11 mouse cellular contexts compared by ENCODE assay signal in genomic region chr15:25689477-25689876, GRCm38 (mm10).
DNase-seq lines count a peak whose midpoint lies in the region; ATAC-seq and TF ChIP-seq lines count a peak whose summit lies in the region.
"Had no signal": no experiment of that assay in that cellular context is flagged by ENCODE, and none has a peak within 500 bp of the region (broad histone marks: within the 10 kb centered on the region; RNA-seq: fewer than 3 reads in every experiment).

No protein-coding gene starts in this region.

- H3K4me3 ChIP-seq in forebrain, embryonic 10.5 days, result no peak overlapping the region
- no peak overlapping the region for H3K4me3 ChIP-seq in forebrain, postnatal 0 days (ENCODE audit: low read depth, low read length)
- no peak overlapping the region for H3K4me3 ChIP-seq in hindbrain, embryonic 13.5 days
- H3K4me3 ChIP-seq in kidney, postnatal 0 days (replicated peaks; ENCODE audit: low read depth, low read length), result no peak overlapping the region
- no peak overlapping the region for H3K4me3 ChIP-seq in midbrain, embryonic 15.5 days

- intact Hi-C loops in left cerebral cortex, postnatal 4 days (cut with DNase I), result no loop called here

- no peak overlapping the region for H3K9ac ChIP-seq in forebrain, postnatal 0 days
- no peak overlapping the region for H3K9ac ChIP-seq in hindbrain, embryonic 13.5 days
- no peak overlapping the region for H3K9ac ChIP-seq in kidney, postnatal 0 days (ENCODE audit: low read depth, low read length)
- no peak overlapping the region for H3K9ac ChIP-seq in midbrain, embryonic 15.5 days

- TF ChIP-seq CTCF in forebrain, postnatal 0 days (IDR thresholded peaks at IDR 0.05; ENCODE audit: low read depth), result no peak
- no peak for TF ChIP-seq CTCF in kidney, postnatal 0 days (IDR thresholded peaks at IDR 0.05; ENCODE audit: low read depth)

- peaks cover 54% of the 10 kb centered on the region for H3K4me1 ChIP-seq in forebrain, embryonic 10.5 days
- no peaks in the 10 kb centered on the region for H3K4me1 ChIP-seq in forebrain, postnatal 0 days (ENCODE audit: insufficient read depth)
- peaks cover 18% of the 10 kb centered on the region for H3K4me1 ChIP-seq in hindbrain, embryonic 13.5 days (replicated peaks)
- peaks cover 29% of the 10 kb centered on the region for H3K4me1 ChIP-seq in kidney, postnatal 0 days (replicated peaks; ENCODE audit: insufficient read depth, low read length)
- H3K4me1 ChIP-seq in midbrain, embryonic 15.5 days, result peaks cover 15% of the 10 kb centered on the region

- peak overlapping the region; percentile 51; the same call in 1 of the 2 replicates for H3K27ac ChIP-seq in forebrain, embryonic 10.5 days
- no peak overlapping the region for H3K27ac ChIP-seq in forebrain, postnatal 0 days (ENCODE audit: low read depth, low read length)
- no peak overlapping the region for H3K27ac ChIP-seq in hindbrain, embryonic 13.5 days
- peak overlapping the region; percentile 68; the same call in 1 of the 2 replicates for H3K27ac ChIP-seq in kidney, postnatal 0 days
- no peak overlapping the region for H3K27ac ChIP-seq in midbrain, embryonic 15.5 days

- no peak overlapping the region for H3K4me2 ChIP-seq in forebrain, postnatal 0 days (ENCODE audit: low read depth)
- no peak overlapping the region for H3K4me2 ChIP-seq in hindbrain, embryonic 13.5 days
- no peak overlapping the region for H3K4me2 ChIP-seq in kidney, postnatal 0 days (ENCODE audit: low read length)
- no peak overlapping the region for H3K4me2 ChIP-seq in midbrain, embryonic 15.5 days

- H3K9me3 ChIP-seq in forebrain, embryonic 10.5 days, result no peaks in the 10 kb centered on the region
- no peaks in the 10 kb centered on the region for H3K9me3 ChIP-seq in forebrain, postnatal 0 days (ENCODE audit: low read length)
- H3K9me3 ChIP-seq in hindbrain, embryonic 13.5 days, result no peaks in the 10 kb centered on the region
- H3K9me3 ChIP-seq in kidney, postnatal 0 days (replicated peaks; ENCODE audit: low read length), result no peaks in the 10 kb centered on the region
- H3K9me3 ChIP-seq in midbrain, embryonic 15.5 days, result no peaks in the 10 kb centered on the region

- H3K36me3 ChIP-seq in forebrain, embryonic 10.5 days (replicated peaks), result no peaks in the 10 kb centered on the region
- no peaks in the 10 kb centered on the region for H3K36me3 ChIP-seq in forebrain, postnatal 0 days (ENCODE audit: insufficient read depth)
- no peaks in the 10 kb centered on the region for H3K36me3 ChIP-seq in hindbrain, embryonic 13.5 days
- H3K36me3 ChIP-seq in kidney, postnatal 0 days (ENCODE audit: insufficient read depth, low read length), result no peaks in the 10 kb centered on the region
- H3K36me3 ChIP-seq in midbrain, embryonic 15.5 days (replicated peaks), result no peaks in the 10 kb centered on the region
- H3K36me3 ChIP-seq: G1E had no signal

- 80% methylated on average over 8 of the region's 8 CpGs for WGBS in forebrain, embryonic 10.5 days
- WGBS in forebrain, postnatal 0 days, result 74% methylated on average over 8 of the region's 8 CpGs
- 84% methylated on average over 8 of the region's 8 CpGs for WGBS in hindbrain, embryonic 13.5 days
- 55% methylated on average over 8 of the region's 8 CpGs for WGBS in kidney, postnatal 0 days
- WGBS in midbrain, embryonic 15.5 days, result 76% methylated on average over 8 of the region's 8 CpGs

- DNase-seq in forebrain, embryonic 10.5 days (ENCODE audit: extremely low spot score, low spot score), result no peak
- DNase-seq in forebrain, postnatal 0 days, result no peak
- DNase-seq in kidney, postnatal 0 days (ENCODE audit: low spot score), result no peak
- DNase-seq in left cerebral cortex, postnatal 4 days, result no peak
- no peak for DNase-seq in gastrocnemius, postnatal 25 days
- no peak for DNase-seq in left cerebral cortex, adult 9 months (ENCODE audit: low spot score in 2 of 2)
- DNase-seq: gastrocnemius, postnatal 36 days; lung, postnatal 14 days had no signal

- ATAC-seq in forebrain, postnatal 0 days, result no peak
- 0 out of 2 replicates have a peak, but pooled peaks have one; percentile 23 for ATAC-seq in hindbrain, embryonic 13.5 days (ENCODE audit: low FRiP score)
- ATAC-seq in kidney, postnatal 0 days (replicated peaks; ENCODE audit: low FRiP score, low read depth), result peak; percentile 50; the same call in 1 of the 2 replicates
- peak; percentile 34; the same call in 1 of the 2 replicates for ATAC-seq in midbrain, embryonic 15.5 days (replicated peaks)

- peaks cover 51% of the 10 kb centered on the region for H3K27me3 ChIP-seq in forebrain, embryonic 10.5 days (ENCODE audit: poor library complexity, severe bottlenecking)
- H3K27me3 ChIP-seq in forebrain, postnatal 0 days (ENCODE audit: insufficient read depth, low read length), result no peaks in the 10 kb centered on the region
- H3K27me3 ChIP-seq in hindbrain, embryonic 13.5 days, result 0 out of 2 replicates have a peak, but pooled peaks cover 3% of the 10 kb centered on the region
- no peaks in the 10 kb centered on the region for H3K27me3 ChIP-seq in kidney, postnatal 0 days (ENCODE audit: insufficient read depth, low read length)
- 0 out of 2 replicates have a peak, but pooled peaks cover 2% of the 10 kb centered on the region for H3K27me3 ChIP-seq in midbrain, embryonic 15.5 days (replicated peaks)

Comparison
In these comparisons a context has a peak if more than half of its experiments do, and no peak if none do; other contexts are left out.
1. H3K27ac ChIP-seq: peak in forebrain, embryonic 10.5 days (single experiment) and kidney, postnatal 0 days (single experiment); none in forebrain, postnatal 0 days (single experiment), hindbrain, embryonic 13.5 days (single experiment) and midbrain, embryonic 15.5 days (single experiment).